Mouse (Mus musculus): Measurements from ENCODE around the gene Plac8. TPM values are rescaled to one million over a fixed set of nuclear protein-coding genes. Genes with fewer than 3 reads are reported as not detected.
A peak's percentile ranks its signal among the peaks of the same experiment; 100 is the strongest.

Plac8 gene
- total RNA-seq, 2 experiments from 2014 or later = 0.80 TPM; not detected in 1

DNA sequence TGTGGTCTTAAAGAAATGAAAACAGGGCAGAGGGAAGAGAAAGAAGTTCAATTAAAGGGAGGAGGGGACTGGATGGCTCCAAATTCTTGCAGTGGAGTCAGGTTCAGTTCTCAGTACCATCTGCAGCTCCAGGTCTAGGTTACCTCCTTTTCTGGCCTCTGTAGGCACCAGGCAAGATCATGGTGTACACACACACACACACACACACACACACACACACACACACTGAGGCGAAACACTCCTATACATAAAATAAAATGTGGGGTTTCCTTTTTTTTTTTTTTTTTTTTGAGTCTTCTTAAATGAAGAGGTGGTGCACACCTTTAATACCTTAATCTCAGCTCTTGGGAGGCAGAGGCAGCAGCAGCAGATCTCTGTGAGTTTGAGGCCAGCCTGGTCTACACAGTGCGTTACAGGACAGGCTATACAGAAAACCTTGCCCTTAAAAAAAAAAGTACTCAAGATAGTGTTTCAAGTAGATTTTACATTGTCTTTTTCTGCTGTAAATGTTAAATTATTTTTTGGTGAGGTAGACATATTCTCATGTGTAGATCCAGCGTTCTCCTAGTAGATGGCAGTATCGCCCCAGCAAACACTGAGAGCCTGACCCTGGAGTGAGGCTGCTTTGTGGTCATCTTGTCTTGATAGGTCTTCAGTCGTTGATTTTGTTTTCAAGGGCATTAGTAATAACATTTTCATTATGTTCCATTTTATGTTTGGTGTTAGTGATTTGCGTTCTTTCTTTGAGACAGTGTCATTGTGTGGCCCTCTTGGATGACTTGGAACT is 25.6 kb downstream of the Plac8 start:
- DNase-seq (ENCODE audit: low spot score) = no peak

DNA sequence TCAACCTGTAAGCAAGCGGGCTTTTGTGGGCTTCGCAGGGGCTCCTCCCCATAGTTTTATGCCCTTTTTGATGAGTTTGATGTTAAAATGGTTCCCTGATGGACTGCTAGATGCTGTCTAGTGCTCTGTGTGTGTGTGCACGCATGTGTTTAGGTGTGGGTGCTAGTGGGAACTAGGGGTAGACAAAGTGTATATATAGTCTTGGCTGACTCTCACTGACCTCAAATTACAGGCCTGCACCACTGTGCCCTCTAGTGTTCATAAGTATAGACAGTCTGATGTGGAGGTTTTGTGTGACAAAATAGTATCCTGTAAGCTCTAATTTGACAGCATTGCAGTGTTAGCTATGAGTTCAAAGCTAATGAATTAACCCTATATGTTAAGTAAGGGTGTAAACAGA is 35.4 kb downstream of the Plac8 start:
- DNase-seq (ENCODE audit: low spot score) = peak; percentile 55

DNA sequence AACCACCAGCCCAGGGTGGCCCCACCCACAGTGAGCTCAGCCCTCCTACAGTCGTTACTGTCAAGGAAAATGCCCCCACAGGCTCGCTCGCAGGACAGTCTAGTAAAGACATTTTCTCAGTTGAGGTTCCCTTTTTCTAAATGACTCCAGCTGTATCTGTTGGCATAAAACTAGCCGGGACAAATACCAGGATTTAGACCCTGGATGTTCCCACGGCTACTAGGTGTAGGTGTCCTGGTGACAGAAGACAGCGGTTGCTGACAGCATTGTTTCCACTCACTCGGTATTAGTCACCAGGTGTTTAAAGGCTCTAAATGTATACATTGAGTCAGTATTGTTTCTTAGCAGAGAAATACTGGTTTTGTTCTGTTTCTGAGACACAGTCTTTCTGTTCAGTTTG is 36.2 kb downstream of the Plac8 start:
- no peak for DNase-seq (ENCODE audit: low spot score)

DNA sequence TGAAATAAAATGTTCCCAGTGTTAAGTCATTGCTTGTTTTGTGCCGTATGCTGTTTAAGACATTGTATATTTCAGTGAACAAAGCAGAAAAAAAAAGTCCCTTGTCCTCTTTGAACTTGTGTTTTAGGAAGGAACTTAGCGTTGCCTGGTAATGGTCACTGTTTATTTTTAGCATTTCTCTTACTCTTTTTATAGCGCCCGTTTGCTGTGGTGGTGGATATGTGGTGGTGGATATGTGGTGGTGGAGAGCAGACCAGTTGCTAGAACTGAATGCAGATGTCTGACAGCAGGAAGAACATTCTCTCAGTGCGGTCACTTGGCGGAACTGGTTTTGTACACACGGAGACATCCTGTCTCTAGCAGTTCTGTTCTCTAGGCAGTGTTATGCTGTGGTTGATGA is 45.9 kb downstream of the Plac8 start:
- peak; percentile 38 for DNase-seq (ENCODE audit: low spot score)

DNA sequence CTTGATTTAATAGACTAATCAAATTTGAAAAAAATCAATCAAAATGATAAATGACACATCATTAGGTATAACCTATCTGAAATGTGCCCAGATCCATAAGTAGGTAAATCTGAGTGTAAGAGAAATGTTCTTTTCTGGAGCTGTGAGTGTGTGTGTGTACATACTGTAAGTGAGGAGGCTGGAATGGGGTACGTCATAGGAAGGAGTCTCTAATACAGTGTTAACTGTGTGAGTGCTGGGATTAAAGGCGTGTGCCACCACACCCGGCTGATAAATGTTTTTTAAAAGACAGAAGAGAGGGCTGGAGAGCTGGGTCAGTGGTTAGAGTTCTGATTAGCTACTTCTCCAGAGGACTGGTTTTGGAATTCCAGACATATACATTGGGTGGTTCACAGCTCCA is 46.4 kb downstream of the Plac8 start:
- no peak for DNase-seq (ENCODE audit: low spot score)

DNA sequence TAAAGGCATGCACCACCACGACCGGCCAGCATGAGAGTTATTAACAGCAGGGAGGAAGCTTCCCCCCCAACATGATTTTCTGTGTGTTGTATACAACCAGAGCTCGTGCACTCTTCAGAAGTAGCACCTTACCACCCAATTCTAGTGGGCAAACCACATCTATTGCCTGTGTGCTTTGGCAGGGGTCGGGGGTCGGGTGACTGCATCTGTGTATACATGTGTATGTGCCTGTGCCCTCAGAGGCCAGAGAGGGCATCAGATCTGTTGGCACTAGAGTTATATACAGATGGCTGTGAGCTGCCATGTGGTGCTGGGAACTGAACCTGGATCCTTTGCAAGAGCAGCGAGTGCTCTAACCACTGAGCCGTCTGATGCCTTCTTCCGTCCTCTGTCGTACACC is 47.1 kb downstream of the Plac8 start:
- no peak for DNase-seq (ENCODE audit: low spot score)

DNA sequence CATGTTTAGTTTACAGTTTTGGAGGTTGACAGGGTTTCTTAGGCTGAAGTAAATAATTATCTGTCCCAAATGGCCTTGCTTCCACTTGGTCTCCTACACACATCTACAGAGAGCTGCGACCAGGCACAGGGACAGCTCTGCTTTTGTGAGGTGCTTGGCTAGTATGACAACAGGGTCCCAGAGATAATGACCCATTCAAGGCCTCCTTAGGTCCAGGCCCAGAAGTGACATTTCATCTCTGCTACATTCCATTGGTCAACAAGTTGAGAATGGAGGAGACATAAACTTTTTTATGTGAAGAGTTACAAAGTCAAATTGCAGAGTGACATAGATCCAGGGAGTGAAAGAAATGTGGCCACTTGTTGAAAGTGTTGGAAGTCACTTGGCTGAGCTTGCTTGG is 48.7 kb downstream of the Plac8 start:
- no peak for DNase-seq (ENCODE audit: low spot score)

DNA sequence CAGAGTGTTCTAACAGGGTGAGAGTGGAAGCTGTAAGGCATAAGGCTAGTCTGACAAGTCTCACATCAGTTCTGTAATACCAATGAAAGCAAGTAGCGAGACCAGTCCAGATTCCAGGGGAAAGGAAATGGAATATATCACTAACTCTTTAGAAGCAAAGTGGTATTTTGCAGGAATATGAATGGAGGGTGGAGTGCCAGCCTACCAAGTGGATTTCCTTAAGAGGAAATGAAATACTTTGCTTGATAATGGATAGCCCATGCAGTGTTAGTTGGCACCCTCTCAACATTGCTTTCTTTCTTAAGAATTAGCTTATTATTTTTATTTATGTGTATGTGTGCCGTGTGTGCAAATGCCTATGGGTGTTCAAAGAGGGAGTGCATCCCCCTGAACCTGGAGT is 51.8 kb downstream of the Plac8 start:
- DNase-seq (ENCODE audit: low spot score) = no peak

DNA sequence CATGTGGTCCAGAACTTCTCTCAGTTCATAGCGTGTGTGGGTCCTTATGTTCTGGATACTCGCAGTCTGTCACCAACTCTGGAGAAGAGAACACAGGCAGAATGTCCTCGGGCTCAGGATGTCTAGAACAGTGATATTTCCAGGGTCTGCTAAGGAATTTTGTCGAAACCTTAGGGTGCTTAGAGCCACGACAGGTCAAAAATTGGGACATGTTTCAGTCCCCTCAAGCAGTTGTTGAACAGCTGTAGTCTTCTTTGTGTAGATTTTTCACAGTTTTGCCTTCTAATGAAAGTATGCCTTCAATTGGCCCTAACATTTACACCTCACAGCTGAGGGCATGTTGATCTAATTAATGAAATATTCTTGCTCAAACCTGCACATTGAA is 53.0 kb downstream of the Plac8 start:
- no peak for DNase-seq (ENCODE audit: low spot score)

DNA sequence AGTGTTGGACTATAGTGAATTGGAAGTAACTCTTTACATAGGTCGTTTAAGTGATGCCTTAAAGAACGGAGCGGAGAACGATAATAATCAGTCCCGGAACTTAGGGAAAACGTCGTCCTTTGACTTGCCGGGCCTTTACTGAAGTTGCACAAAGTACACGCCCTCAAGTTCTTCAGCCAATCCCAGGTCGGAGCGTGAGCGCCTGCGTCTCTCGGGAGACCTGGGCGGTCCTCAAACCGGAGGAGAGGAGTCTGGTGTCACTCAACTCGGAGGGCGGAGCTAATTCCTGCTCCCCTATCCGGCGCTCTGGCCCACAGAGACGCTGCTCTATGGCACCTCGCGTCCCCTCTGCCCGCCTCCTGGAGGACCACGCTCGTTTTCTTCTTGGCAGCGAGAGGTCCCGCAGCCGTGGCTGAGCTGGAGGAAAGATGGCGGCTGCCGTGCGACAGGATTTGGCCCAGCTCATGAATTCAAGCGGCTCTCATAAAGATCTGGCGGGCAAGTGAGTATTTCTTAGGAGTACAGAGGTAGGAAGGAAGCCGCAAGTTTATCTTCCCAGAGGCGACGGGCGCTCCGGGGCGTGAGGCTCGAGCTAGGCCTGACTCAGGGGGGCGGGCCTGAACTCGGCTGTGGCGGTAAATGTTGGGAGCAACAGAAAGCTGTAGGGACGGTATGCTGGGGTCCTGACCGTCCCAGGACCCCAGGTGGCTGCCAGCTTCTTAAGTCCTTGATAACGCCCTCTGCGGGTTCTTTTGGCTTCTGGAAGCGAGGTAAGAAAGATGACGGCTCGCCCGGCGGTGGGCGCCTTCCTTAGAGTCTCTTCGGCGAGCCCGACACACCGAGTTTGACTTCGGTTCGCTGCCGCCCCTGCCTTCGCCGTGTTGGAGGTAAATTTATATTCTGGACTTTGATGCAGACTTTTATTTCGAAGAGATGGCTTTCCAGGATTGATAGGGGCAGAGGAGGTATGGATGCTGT is 53.7 kb downstream of the Plac8 start, which contains the start of gene Cops4:
Gene Cops4, plus strand, starts transcription at position 261 of the 978 bp plus-strand sequence.
- DNase-seq (ENCODE audit: low spot score) = peak; percentile 98

DNA sequence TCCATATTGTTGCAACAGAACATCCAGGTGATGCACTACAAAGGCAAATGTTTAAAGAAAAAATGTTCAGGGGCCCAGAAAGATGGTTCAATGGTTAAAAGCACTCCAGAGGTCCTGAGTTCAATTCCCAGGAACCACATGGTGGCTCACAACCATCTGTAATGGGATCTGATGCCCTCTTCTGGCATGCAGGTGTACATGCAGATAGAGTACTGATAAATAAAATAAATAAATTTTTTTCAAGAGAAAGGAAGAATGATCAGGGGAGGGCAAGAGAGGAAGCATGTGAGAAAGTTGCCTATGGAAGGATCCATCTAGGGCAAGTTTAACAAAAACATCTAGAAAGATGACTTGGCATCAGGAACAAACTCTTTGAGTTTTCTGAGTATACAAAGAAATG is 59.5 kb downstream of the Plac8 start:
- no peak for DNase-seq (ENCODE audit: low spot score)

DNA sequence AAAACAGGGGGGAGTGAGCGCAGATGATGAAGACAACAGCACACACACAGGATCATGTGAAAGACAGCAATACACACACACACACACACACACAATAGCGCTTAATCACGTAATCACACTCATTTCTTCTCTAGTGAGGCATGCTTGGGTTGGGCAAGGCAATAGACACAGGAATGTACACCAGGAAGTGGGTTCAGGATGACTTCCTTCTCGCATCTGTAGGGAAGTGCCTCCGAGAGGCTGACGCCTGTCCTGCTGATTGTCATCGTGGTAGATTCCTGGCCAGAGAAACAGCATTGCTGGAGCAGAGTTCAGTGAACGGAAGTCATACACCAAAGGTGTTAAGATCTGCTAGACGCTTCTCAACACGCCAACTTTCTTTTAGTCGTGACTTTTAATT is 62.8 kb downstream of the Plac8 start:
- DNase-seq (ENCODE audit: low spot score) = no peak

Other genes with a start within 250 kb of the Plac8 start
- 10 to 100 TPM; 57.6 to 64.1 TPM for gene Sec31a, start 156.0 kb downstream of the Plac8 start, total RNA-seq (2021)
- 1 to 10 TPM; 4.5 to 6.3 TPM for gene Lin54, start 71.6 kb downstream of the Plac8 start, total RNA-seq (2021)
- gene Cops4, start 53.9 kb downstream of the Plac8 start, total RNA-seq (2021) = 100 to 1,000 TPM; 110 to 112 TPM
- 10 to 100 TPM; 73.6 to 77.4 TPM for gene Coq2, start 102.9 kb upstream of the Plac8 start, total RNA-seq (2021)
- gene Hpse, start 147.5 kb upstream of the Plac8 start, total RNA-seq (2021) = under 1 TPM; 0.39 to 0.57 TPM
- gene Helq, start 226.4 kb upstream of the Plac8 start, total RNA-seq (2021) = 1 to 10 TPM; 3.5 to 4.5 TPM
- gene Mrps18c, start 226.4 kb upstream of the Plac8 start, total RNA-seq (2021) = 10 to 100 TPM; 69.9 to 71.4 TPM
- 1 to 10 TPM; 4.1 to 4.9 TPM for gene Abraxas1, start 248.7 kb upstream of the Plac8 start, total RNA-seq (2021)